Mouse (Mus musculus) myocyte (in vitro differentiated cells): ENCODE data around the gene Higd1c.

Source experiments
- MYOG ChIP-seq, 3 experiments: IDR thresholded peaks; one replicate each; pipeline ENCODE4 v1.6.1; 2011; ENCODE audit warnings: control low read depth in 2 of 3, low read depth in 2 of 3, mild to moderate bottlenecking in 2 of 3; ENCODE audit not compliant: insufficient read length in 2 of 3, control insufficient read depth in 1 of 3, insufficient read depth in 1 of 3
- POLR2A ChIP-seq: IDR thresholded peaks from one replicate; pipeline ENCODE4 v1.6.1; 2011; ENCODE audit warnings: low read depth, mild to moderate bottlenecking, control low read depth, moderate library complexity; ENCODE audit not compliant: insufficient read length
- TCF12 ChIP-seq: IDR thresholded peaks from one replicate; pipeline ENCODE4 v1.6.1; 2011; ENCODE audit warnings: mild to moderate bottlenecking, control low read depth; ENCODE audit not compliant: poor library complexity, insufficient read depth, severe bottlenecking
- USF1 ChIP-seq: IDR thresholded peaks from one replicate; pipeline ENCODE4 v1.6.1; 2011; ENCODE audit warnings: low read depth, mild to moderate bottlenecking, control low read depth, moderate library complexity

DNA sequence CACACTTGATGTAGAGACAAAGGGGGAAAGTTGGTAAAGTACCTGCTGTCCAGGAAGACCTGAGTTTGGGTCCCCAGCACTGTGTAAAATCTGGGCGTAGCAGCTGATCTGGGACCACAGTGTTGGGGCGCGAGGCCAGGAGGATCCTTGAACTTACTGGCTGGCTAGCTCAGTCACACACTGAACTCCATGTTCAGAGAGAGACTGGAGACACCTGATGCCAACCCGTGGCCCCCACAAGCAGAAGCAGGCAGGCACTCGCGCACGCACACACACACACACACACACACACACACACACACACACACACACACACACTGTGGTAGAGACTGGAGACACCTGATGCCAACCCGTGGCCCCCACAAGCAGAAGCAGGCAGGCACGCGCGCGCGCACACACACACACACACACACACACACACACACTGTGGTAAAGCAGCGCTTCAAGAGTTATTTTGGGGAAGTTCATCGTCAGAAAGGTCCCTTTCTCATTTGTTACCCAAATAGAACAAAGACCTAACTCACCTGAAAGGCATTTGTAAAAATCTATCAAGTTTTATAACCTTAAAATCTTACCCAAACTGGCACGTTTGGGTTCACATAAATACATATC, 24.0 kb downstream of the Higd1c start:
- TF ChIP-seq USF1 (no peak), POLR2A (no peak), TCF12 (no peak), MYOG (IDR thresholded peaks at IDR 0.05; ENCODE audit: control insufficient read depth in 1 of 3, insufficient read depth in 1 of 3, insufficient read length in 2 of 3, low read depth in 2 of 3) (no peak)
